Mouse (Mus musculus) MEL (cell line): ENCODE results near the gene Map1s. TPM values are rescaled to one million over a fixed set of nuclear protein-coding genes. Genes with fewer than 3 reads are reported as not detected.
A peak's percentile ranks its signal among the peaks of the same experiment; 100 is the strongest.

Experiments used
- DNase-seq: peaks from one replicate; pipeline ENCODE4 v3.0.0; 2011; ENCODE audit warnings: low read depth, low spot score
- H3K27ac ChIP-seq: 2 replicates; pipeline ENCODE4 v1.5.1; 2012; ENCODE audit warnings: low read depth, mild to moderate bottlenecking, control low read depth, low read length, moderate library complexity; ENCODE audit not compliant: control insufficient read depth
- H3K27me3 ChIP-seq, 2 experiments: fragments of 150-350 bp in 1 of 2; sonication (generic) in 1 of 2; 2 replicates each; pipeline ENCODE4 v1.6.1; 2012; ENCODE audit warnings: low read length in 2 of 2, mild to moderate bottlenecking in 2 of 2, improper control_type of control experiment in 1 of 2, moderate library complexity in 1 of 2; ENCODE audit not compliant: insufficient read depth in 2 of 2, control insufficient read depth in 1 of 2
- H3K36me3 ChIP-seq, 2 experiments: 2 replicates each; pipeline ENCODE4 v1.6.1; 2012 to 2014; ENCODE audit warnings: low read length in 2 of 2, improper control_type of control experiment in 1 of 2, inconsistent platforms in 1 of 2, mild to moderate bottlenecking in 1 of 2; ENCODE audit not compliant: insufficient read depth in 2 of 2, control insufficient read depth in 1 of 2
- H3K4me1 ChIP-seq, 2 experiments: fragments of 150-350 bp in 1 of 2; sonication (generic) in 1 of 2; 2 replicates each; pipeline ENCODE4 v1.6.1; 2012; ENCODE audit warnings: low read length in 2 of 2, improper control_type of control experiment in 1 of 2, mild to moderate bottlenecking in 1 of 2; ENCODE audit not compliant: insufficient read depth in 2 of 2, control insufficient read depth in 1 of 2
- H3K4me3 ChIP-seq, 2 experiments: fragments of 150-350 bp in 1 of 2; sonication (generic) in 1 of 2; 2 replicates each; pipeline ENCODE4 v1.5.1; 2012; ENCODE audit warnings: low read depth in 2 of 2, low read length in 2 of 2, mild to moderate bottlenecking in 2 of 2, moderate library complexity in 2 of 2, control low read depth in 1 of 2, improper control_type of control experiment in 1 of 2; ENCODE audit not compliant: control insufficient read depth in 1 of 2, insufficient read depth in 1 of 2
- H3K79me2 ChIP-seq: 2 replicates; pipeline ENCODE4 v1.6.1; 2012; ENCODE audit warnings: mild to moderate bottlenecking, low read length, moderate library complexity; ENCODE audit not compliant: control insufficient read depth, poor library complexity, insufficient read depth
- H3K9ac ChIP-seq: 2 replicates; pipeline ENCODE4 v1.6.1; 2012; ENCODE audit warnings: low read depth, mild to moderate bottlenecking, control low read depth, low read length, moderate library complexity; ENCODE audit not compliant: control insufficient read depth, poor library complexity, severe bottlenecking
- H3K9me3 ChIP-seq: fragments of 150-350 bp; sonication (generic); replicated peaks from 2 replicates; pipeline ENCODE4 v1.6.1; 2012; ENCODE audit warnings: mild to moderate bottlenecking, low read length, improper control_type of control experiment, moderate library complexity; ENCODE audit not compliant: insufficient read depth
- CHD2 ChIP-seq: IDR thresholded peaks from 2 replicates; pipeline ENCODE4 v1.6.1; 2011; ENCODE audit warnings: low read length, improper control_type of control experiment
- CTCF ChIP-seq, 3 experiments: IDR thresholded peaks in 2 of 3; conservative IDR thresholded peaks in 1 of 3; 2 replicates each; pipeline ENCODE4 v1.5.1; 2011 to 2012; ENCODE audit warnings: low read length in 3 of 3, low read depth in 2 of 3, mild to moderate bottlenecking in 2 of 3, improper control_type of control experiment in 1 of 3, inconsistent platforms in 1 of 3, mixed read lengths in 1 of 3, moderate library complexity in 1 of 3; ENCODE audit not compliant: control insufficient read depth in 1 of 3, insufficient read depth in 1 of 3, poor library complexity in 1 of 3, severe bottlenecking in 1 of 3
- E2F4 ChIP-seq: IDR thresholded peaks from 2 replicates; pipeline ENCODE4 v1.6.1; 2011; ENCODE audit warnings: low read depth, low read length, improper control_type of control experiment, borderline replicate concordance
- ELF1 ChIP-seq: IDR thresholded peaks from 2 replicates; pipeline ENCODE4 v1.6.1; 2014; ENCODE audit warnings: low read depth, mild to moderate bottlenecking, inconsistent platforms, low read length, improper control_type of control experiment, moderate library complexity
- EP300 ChIP-seq, 2 experiments: IDR thresholded peaks; 2 replicates each; pipeline ENCODE4 v1.6.1; 2011; ENCODE audit warnings: improper control_type of control experiment in 2 of 2, low read length in 2 of 2, low read depth in 1 of 2, mild to moderate bottlenecking in 1 of 2
- GATA1 ChIP-seq: IDR thresholded peaks from 2 replicates; pipeline ENCODE4 v1.6.1; 2011; ENCODE audit warnings: low read depth, low read length, improper control_type of control experiment
- KAT2A ChIP-seq: conservative IDR thresholded peaks from 2 replicates; pipeline ENCODE4 v1.6.1; 2012; ENCODE audit warnings: low read depth, low read length, improper control_type of control experiment, inconsistent platforms
- MAZ ChIP-seq: IDR thresholded peaks from 2 replicates; pipeline ENCODE4 v1.6.1; 2012; ENCODE audit warnings: low read depth, mild to moderate bottlenecking, inconsistent platforms, low read length, improper control_type of control experiment
- MEF2A ChIP-seq: IDR thresholded peaks from 2 replicates; pipeline ENCODE4 v1.6.1; 2014; ENCODE audit warnings: low read depth, mild to moderate bottlenecking, inconsistent platforms, low read length, improper control_type of control experiment; ENCODE audit not compliant: poor library complexity, insufficient replicate concordance, severe bottlenecking; ENCODE audit errors: extremely low read depth
- MXI1 ChIP-seq: IDR thresholded peaks from 2 replicates; pipeline ENCODE4 v1.6.1; 2011; ENCODE audit warnings: mild to moderate bottlenecking, low read depth, low read length, improper control_type of control experiment
- MYC ChIP-seq: IDR thresholded peaks from 2 replicates; pipeline ENCODE4 v1.6.1; 2011; ENCODE audit warnings: low read depth, mild to moderate bottlenecking, low read length, improper control_type of control experiment, moderate library complexity
- NRF1 ChIP-seq: IDR thresholded peaks from 2 replicates; pipeline ENCODE4 v1.6.1; 2014; ENCODE audit warnings: low read depth, mild to moderate bottlenecking, inconsistent platforms, low read length, improper control_type of control experiment, moderate library complexity; ENCODE audit not compliant: poor library complexity, insufficient read depth, severe bottlenecking
- SMC3 ChIP-seq: IDR thresholded peaks from 2 replicates; pipeline ENCODE4 v1.6.1; 2011; ENCODE audit warnings: low read depth, low read length, improper control_type of control experiment
- USF1 ChIP-seq: IDR thresholded peaks from 2 replicates; pipeline ENCODE4 v1.6.1; 2014; ENCODE audit warnings: low read depth, mild to moderate bottlenecking, inconsistent platforms, low read length, improper control_type of control experiment, moderate library complexity
- USF2 ChIP-seq, 2 experiments: IDR thresholded peaks; 2 replicates each; pipeline ENCODE4 v1.6.1; 2011 to 2012; ENCODE audit warnings: improper control_type of control experiment in 2 of 2, low read length in 2 of 2, borderline replicate concordance in 1 of 2, inconsistent platforms in 1 of 2, low read depth in 1 of 2, mild to moderate bottlenecking in 1 of 2; ENCODE audit not compliant: insufficient read depth in 1 of 2
- polyA plus RNA-seq, 2 experiments: library from polyadenylated mRNA; stranded (reverse) in 1 of 2; unstranded in 1 of 2; fragments of >175 nt in 1 of 2; fragments of >200 nt in 1 of 2; gene quantifications; 2 replicates each; pipeline versions ENCODE4 v1.2.1 to v1.2.4; 2012; ENCODE audit warnings: low replicate concordance in 2 of 2, low read depth in 1 of 2; ENCODE audit not compliant: insufficient read length in 2 of 2, insufficient read depth in 1 of 2, missing spikeins in 1 of 2
- total RNA-seq: library from RNA; depleted of rRNA; stranded (reverse); fragments of 300-350 nt; gene quantifications from 2 replicates; pipeline ENCODE4 v1.2.3, GENCODE M21; 2012

Gene Map1s
- total and polyA plus RNA-seq, 3 experiments = 51.0 to 53.3 TPM; not detected in 1

GRCm38 (mm10) chr8:70857516-70857915 is 48.2 kb upstream of the Map1s start:
- no peak for DNase-seq
- no peak overlapping the region for H3K27ac ChIP-seq
- peaks cover 0 to 14% of the 10 kb centered on the region in 2 experiments; a peak in 2 of 4 replicates for H3K4me1 ChIP-seq
- H3K27me3 ChIP-seq = no peaks in the 10 kb centered on the region
- no peak overlapping the region for H3K4me3 ChIP-seq
- no peaks in the 10 kb centered on the region for H3K9me3 ChIP-seq
- H3K9ac ChIP-seq = no peak overlapping the region
- TF ChIP-seq MAZ (no peak), USF1 (peak; percentile 61)
- no peaks in the 10 kb centered on the region; a peak in 1 of 4 replicates for H3K36me3 ChIP-seq
- H3K79me2 ChIP-seq = no peaks in the 10 kb centered on the region; the same call in 1 of the 2 replicates

- H3K27ac ChIP-seq = peak within 1 kb of the TSS; percentile 18; the same call in 1 of the 2 replicates
- no peaks in the 10 kb centered on the region for H3K9me3 ChIP-seq
- peak within 1 kb of the TSS; percentile 55 to 57 for H3K4me3 ChIP-seq
- no peaks in the 10 kb centered on the region; the same call in 1 of the 2 replicates for H3K79me2 ChIP-seq
- H3K9ac ChIP-seq = peak within 1 kb of the TSS; percentile 69
- TF ChIP-seq EP300 (IDR thresholded peaks at IDR 0.05; ENCODE audit: low read depth in 1 of 2, low read length in 2 of 2) (no peak), ELF1 (no peak), E2F4 (no peak), CHD2 (no peak), KAT2A (no peak), MXI1 (no peak), MYC (no peak), GATA1 (no peak), CTCF (IDR thresholded peaks at IDR 0.05 in 2 of 3, conservative IDR thresholded peaks at IDR 0.05 in 1 of 3; ENCODE audit: control insufficient read depth in 1 of 3, insufficient read depth in 1 of 3, low read depth in 2 of 3, low read length in 3 of 3, poor library complexity in 1 of 3, severe bottlenecking in 1 of 3) (no peak), SMC3 (no peak), NRF1 (no peak), MEF2A (no peak), USF2 (IDR thresholded peaks at IDR 0.05; ENCODE audit: borderline replicate concordance in 1 of 2, insufficient read depth in 1 of 2, low read depth in 1 of 2, low read length in 2 of 2) (no peak)
- peaks cover 0 to 2% of the 10 kb centered on the region in 2 experiments; a peak in 1 of 4 replicates for H3K36me3 ChIP-seq
- DNase-seq = no peak
- H3K27me3 ChIP-seq = no peaks in the 10 kb centered on the region
- H3K4me1 ChIP-seq = peaks cover 0 to 5% of the 10 kb centered on the region in 2 experiments; a peak in 1 of 4 replicates
These were observed 42.7 kb upstream of the Map1s start, which contains the start of gene Kcnn1 for GRCm38 (mm10) chr8:70862824-70863641. TSS of gene Kcnn1 (minus strand) at chr8:70863258.
